Mouse (Mus musculus): ENCODE data around the gene Spaca3. TPM values are rescaled to one million over a fixed set of nuclear protein-coding genes. Genes with fewer than 3 reads are reported as not detected.

Gene Spaca3
- polyA plus RNA-seq, 1 experiment from 2014 or later: not detected

DNA sequence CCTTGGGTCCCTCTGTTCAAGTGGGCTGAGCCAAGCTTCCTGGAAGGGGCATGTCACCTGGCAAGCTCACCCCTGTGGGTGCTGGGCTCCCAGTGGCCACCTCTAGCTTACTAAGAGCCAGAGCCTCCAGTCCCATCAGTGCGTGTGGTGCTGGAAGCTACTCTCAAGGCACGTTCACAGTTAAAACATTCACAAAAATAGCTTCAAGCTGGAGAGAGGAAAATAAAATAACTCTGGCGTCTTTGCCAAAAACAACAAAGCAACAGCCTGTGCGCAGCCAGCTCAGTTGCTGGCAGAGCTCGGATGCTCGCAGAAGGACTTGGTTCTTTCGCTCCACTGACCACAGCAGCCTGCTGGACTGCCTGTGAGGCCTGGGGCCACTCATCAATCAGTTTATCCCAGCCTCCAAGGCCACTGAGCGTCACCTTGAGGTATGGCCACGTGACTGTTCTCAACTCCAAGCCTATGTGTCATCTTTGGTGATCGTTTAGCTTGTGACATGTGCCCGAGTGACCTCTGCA, 19.0 kb downstream of the Spaca3 start:
- Histone ChIP-seq H3K27ac (replicated peaks; ENCODE audit: low read depth, low read length) (peak overlapping the region; percentile 53), H3K4me2 (ENCODE audit: low read depth, low read length) (peak overlapping the region; percentile 11; the same call in 1 of the 2 replicates)
- peak; percentile 37; the same call in 1 of the 2 replicates for ATAC-seq (ENCODE audit: low read depth)

GRCm38 (mm10) chr11:80878026-80878425, 19.9 kb downstream of the Spaca3 start:
- ATAC-seq (ENCODE audit: low read depth) (no peak), DNase-seq (ENCODE audit: low spot score) (no peak)
- no peak overlapping the region for H3K4me3 ChIP-seq (ENCODE audit: low read depth, low read length)
- WGBS: 80% methylated on average over 2 of the region's 2 CpGs
- H3K27ac ChIP-seq (replicated peaks; ENCODE audit: low read depth, low read length): no peak overlapping the region
- H3K27me3 ChIP-seq (replicated peaks; ENCODE audit: control insufficient read depth, insufficient read depth, low read length): no peaks in the 10 kb centered on the region
- no peak overlapping the region for H3K4me2 ChIP-seq (ENCODE audit: low read depth, low read length)
- H3K9ac ChIP-seq (ENCODE audit: low read depth, low read length): no peak overlapping the region
- H3K36me3 ChIP-seq (ENCODE audit: control insufficient read depth, insufficient read depth, low read length): no peaks in the 10 kb centered on the region
- H3K9me3 ChIP-seq (ENCODE audit: control insufficient read depth, low read length): no peaks in the 10 kb centered on the region
- H3K4me1 ChIP-seq (ENCODE audit: control insufficient read depth, insufficient read depth, low read length): peaks cover 8% of the 10 kb centered on the region; the same call in 1 of the 2 replicates

More for the DNA sequence above, 19.0 kb downstream of the Spaca3 start:
- no peak overlapping the region for H3K9ac ChIP-seq (ENCODE audit: low read depth, low read length)
- H3K4me1 ChIP-seq (ENCODE audit: control insufficient read depth, insufficient read depth, low read length): peaks cover 8% of the 10 kb centered on the region; the same call in 1 of the 2 replicates
- WGBS: 35% methylated on average over 11 of the region's 11 CpGs
- no peaks in the 10 kb centered on the region for H3K27me3 ChIP-seq (replicated peaks; ENCODE audit: control insufficient read depth, insufficient read depth, low read length)
- no peak overlapping the region for H3K4me3 ChIP-seq (ENCODE audit: low read depth, low read length)
- DNase-seq (ENCODE audit: low spot score): peak; percentile 87
- H3K9me3 ChIP-seq (ENCODE audit: control insufficient read depth, low read length): no peaks in the 10 kb centered on the region
- H3K36me3 ChIP-seq (ENCODE audit: control insufficient read depth, insufficient read depth, low read length): no peaks in the 10 kb centered on the region

GRCm38 (mm10) chr11:80882229-80882810, 24.2 kb downstream of the Spaca3 start:
- Histone ChIP-seq H3K4me1 (ENCODE audit: control insufficient read depth, insufficient read depth, low read length) (peaks cover 3% of the 10 kb centered on the region; the same call in 1 of the 2 replicates), H3K4me3 (ENCODE audit: low read depth, low read length) (no peak overlapping the region), H3K9me3 (ENCODE audit: control insufficient read depth, low read length) (no peaks in the 10 kb centered on the region), H3K27me3 (replicated peaks; ENCODE audit: control insufficient read depth, insufficient read depth, low read length) (no peaks in the 10 kb centered on the region), H3K27ac (replicated peaks; ENCODE audit: low read depth, low read length) (no peak overlapping the region), H3K9ac (ENCODE audit: low read depth, low read length) (no peak overlapping the region), H3K4me2 (ENCODE audit: low read depth, low read length) (no peak overlapping the region), H3K36me3 (ENCODE audit: control insufficient read depth, insufficient read depth, low read length) (no peaks in the 10 kb centered on the region)
- ATAC-seq (ENCODE audit: low read depth): no peak
- 89% methylated on average over 7 of the region's 7 CpGs for WGBS
- DNase-seq (ENCODE audit: low spot score): no peak

GRCm38 (mm10) chr11:80884521-80885231, 26.5 kb downstream of the Spaca3 start:
- no peak overlapping the region for H3K27ac ChIP-seq (replicated peaks; ENCODE audit: low read depth, low read length)
- H3K4me3 ChIP-seq (ENCODE audit: low read depth, low read length): no peak overlapping the region
- no peaks in the 10 kb centered on the region for H3K36me3 ChIP-seq (ENCODE audit: control insufficient read depth, insufficient read depth, low read length)
- H3K27me3 ChIP-seq (replicated peaks; ENCODE audit: control insufficient read depth, insufficient read depth, low read length): no peaks in the 10 kb centered on the region; the same call in 1 of the 2 replicates
- no peaks in the 10 kb centered on the region for H3K9me3 ChIP-seq (ENCODE audit: control insufficient read depth, low read length)
- no peak overlapping the region for H3K4me2 ChIP-seq (ENCODE audit: low read depth, low read length)
- no peak for DNase-seq (ENCODE audit: low spot score)
- H3K4me1 ChIP-seq (ENCODE audit: control insufficient read depth, insufficient read depth, low read length): no peaks in the 10 kb centered on the region
- no peak for ATAC-seq (ENCODE audit: low read depth)
- no peak overlapping the region for H3K9ac ChIP-seq (ENCODE audit: low read depth, low read length)
- 63% methylated on average over 5 of the region's 6 CpGs for WGBS

DNA sequence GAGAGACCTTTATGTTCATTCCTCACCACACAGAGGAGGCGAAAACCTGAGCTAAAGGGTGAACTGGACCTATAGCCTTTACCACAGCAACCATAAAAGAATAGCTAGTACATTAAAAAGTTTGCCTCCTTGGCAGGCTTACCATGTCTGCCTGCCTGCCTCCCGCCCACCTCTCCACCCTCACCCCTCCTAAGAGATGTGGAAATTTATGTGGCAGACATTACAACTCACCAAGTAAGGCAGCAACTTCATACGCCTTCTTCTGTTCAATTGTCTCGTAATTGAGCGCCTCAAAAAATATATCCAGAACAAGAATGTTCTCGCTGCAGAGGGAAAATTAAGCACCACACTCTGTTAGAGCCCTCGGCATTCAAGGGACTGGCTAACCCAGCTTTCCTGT, 28.2 kb downstream of the Spaca3 start:
- H3K4me1 ChIP-seq (ENCODE audit: control insufficient read depth, insufficient read depth, low read length): no peaks in the 10 kb centered on the region
- no peak overlapping the region for H3K27ac ChIP-seq (replicated peaks; ENCODE audit: low read depth, low read length)
- H3K4me3 ChIP-seq (ENCODE audit: low read depth, low read length): no peak overlapping the region
- no peak for DNase-seq (ENCODE audit: low spot score)
- no peaks in the 10 kb centered on the region for H3K9me3 ChIP-seq (ENCODE audit: control insufficient read depth, low read length)
- no peaks in the 10 kb centered on the region for H3K36me3 ChIP-seq (ENCODE audit: control insufficient read depth, insufficient read depth, low read length)
- ATAC-seq (ENCODE audit: low read depth): no peak
- H3K9ac ChIP-seq (ENCODE audit: low read depth, low read length): no peak overlapping the region
- 74% methylated on average over 7 of the region's 7 CpGs for WGBS
- peaks cover 3% of the 10 kb centered on the region for H3K27me3 ChIP-seq (replicated peaks; ENCODE audit: control insufficient read depth, insufficient read depth, low read length)
- no peak overlapping the region for H3K4me2 ChIP-seq (ENCODE audit: low read depth, low read length)

DNA sequence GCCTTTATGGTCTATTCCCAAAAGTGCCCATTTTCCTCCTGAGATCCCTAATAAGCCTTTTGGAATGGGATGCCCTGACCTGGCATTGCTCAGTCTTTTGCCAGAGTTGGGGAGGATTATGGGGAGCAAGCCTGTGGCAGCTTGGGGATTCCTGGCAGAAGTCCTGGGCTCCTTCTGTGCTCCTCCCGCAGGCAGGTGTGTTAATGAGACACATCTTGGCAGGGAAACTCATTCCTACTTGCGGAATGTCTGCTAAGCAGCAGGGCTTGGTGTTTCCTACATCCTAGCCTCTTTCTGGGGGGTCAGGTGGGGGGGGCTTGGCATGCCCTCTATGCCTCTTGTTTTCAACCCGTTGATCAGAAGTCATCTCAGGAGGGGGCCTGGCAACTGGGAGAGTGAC, 28.9 kb downstream of the Spaca3 start:
- 59% methylated on average over 3 of the region's 3 CpGs for WGBS
- ATAC-seq (ENCODE audit: low read depth): no peak
- Histone ChIP-seq H3K27ac (replicated peaks; ENCODE audit: low read depth, low read length) (no peak overlapping the region), H3K4me1 (ENCODE audit: control insufficient read depth, insufficient read depth, low read length) (no peaks in the 10 kb centered on the region), H3K36me3 (ENCODE audit: control insufficient read depth, insufficient read depth, low read length) (no peaks in the 10 kb centered on the region), H3K9me3 (ENCODE audit: control insufficient read depth, low read length) (no peaks in the 10 kb centered on the region), H3K27me3 (replicated peaks; ENCODE audit: control insufficient read depth, insufficient read depth, low read length) (peaks cover 3% of the 10 kb centered on the region), H3K4me2 (ENCODE audit: low read depth, low read length) (no peak overlapping the region), H3K9ac (ENCODE audit: low read depth, low read length) (no peak overlapping the region), H3K4me3 (ENCODE audit: low read depth, low read length) (no peak overlapping the region)
- DNase-seq (ENCODE audit: low spot score): no peak

DNA sequence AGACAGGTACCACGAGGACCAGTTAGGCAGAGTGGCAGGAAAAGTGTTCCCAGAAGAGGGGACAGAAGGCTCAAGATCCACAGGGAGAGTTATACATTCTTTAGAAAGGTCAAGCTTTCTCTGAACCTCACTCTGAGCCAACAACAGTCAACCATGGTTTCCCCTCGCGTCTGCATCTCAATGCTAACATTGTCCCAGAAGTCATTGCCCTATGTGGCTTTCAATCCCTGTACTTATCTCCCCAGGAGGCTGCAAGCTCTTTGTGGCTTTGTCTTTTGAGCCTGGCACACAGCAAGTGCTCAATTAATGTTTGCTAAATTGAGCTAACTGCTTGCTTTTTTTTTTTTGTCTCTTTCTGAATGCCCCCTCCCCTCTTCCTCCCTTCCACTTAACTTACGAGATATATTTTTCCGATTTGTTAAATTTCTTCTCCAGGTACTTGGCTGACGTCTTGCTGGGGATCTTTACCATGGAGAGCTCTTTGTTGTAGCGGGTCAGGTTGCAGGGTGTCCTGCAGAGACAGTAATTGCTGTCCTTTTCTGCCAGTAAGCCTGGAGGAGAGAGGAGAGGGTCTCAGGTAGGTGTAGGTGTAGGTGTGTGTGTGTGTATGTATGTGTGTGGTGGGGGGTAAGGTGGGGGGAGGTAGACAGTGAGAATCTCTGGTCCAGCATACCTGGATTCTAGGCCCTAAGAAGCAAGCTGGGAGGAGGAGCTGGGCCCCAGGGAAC, 31.3 kb downstream of the Spaca3 start:
- H3K4me1 ChIP-seq (ENCODE audit: control insufficient read depth, insufficient read depth, low read length): no peaks in the 10 kb centered on the region
- 10% methylated on average over 7 of the region's 7 CpGs for WGBS
- ATAC-seq (ENCODE audit: low read depth) (no peak), DNase-seq (ENCODE audit: low spot score) (no peak)
- H3K4me3 ChIP-seq (ENCODE audit: low read depth, low read length): no peak overlapping the region
- no peak overlapping the region for H3K4me2 ChIP-seq (ENCODE audit: low read depth, low read length)
- H3K9me3 ChIP-seq (ENCODE audit: control insufficient read depth, low read length): no peaks in the 10 kb centered on the region
- no peak overlapping the region for H3K27ac ChIP-seq (replicated peaks; ENCODE audit: low read depth, low read length)
- H3K27me3 ChIP-seq (replicated peaks; ENCODE audit: control insufficient read depth, insufficient read depth, low read length): peaks cover 3% of the 10 kb centered on the region
- no peaks in the 10 kb centered on the region for H3K36me3 ChIP-seq (ENCODE audit: control insufficient read depth, insufficient read depth, low read length)
- no peak overlapping the region for H3K9ac ChIP-seq (ENCODE audit: low read depth, low read length)

DNA sequence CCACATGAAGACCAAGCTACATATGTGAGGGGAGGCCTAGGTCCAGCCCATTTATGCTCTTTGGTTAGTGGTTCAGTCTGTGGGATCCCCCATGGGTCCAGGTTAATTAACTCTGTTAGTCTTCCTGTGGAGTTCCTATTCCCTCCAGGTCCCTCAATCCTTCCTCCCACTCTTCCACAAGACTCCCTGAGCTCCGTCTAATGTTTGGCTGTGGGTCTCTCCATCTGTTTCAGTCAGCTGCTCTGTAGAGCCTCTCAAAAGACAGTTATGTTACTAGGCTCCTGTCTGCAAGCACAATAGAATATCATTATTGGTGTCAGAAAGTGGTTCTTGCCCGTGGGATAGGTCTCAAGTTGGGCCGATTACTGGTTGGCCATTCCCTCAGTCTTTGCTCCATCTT, 37.7 kb downstream of the Spaca3 start:
- WGBS: 87% methylated on average over 3 of the region's 3 CpGs

More for the DNA sequence above, 37.7 kb downstream of the Spaca3 start:
- no peak overlapping the region for H3K4me3 ChIP-seq (ENCODE audit: low read depth, low read length)
- ATAC-seq (ENCODE audit: low read depth): no peak
- H3K27me3 ChIP-seq (replicated peaks; ENCODE audit: control insufficient read depth, insufficient read depth, low read length): peaks cover 2% of the 10 kb centered on the region
- H3K4me2 ChIP-seq (ENCODE audit: low read depth, low read length): no peak overlapping the region
- H3K9ac ChIP-seq (ENCODE audit: low read depth, low read length): no peak overlapping the region
- no peaks in the 10 kb centered on the region for H3K4me1 ChIP-seq (ENCODE audit: control insufficient read depth, insufficient read depth, low read length)
- no peaks in the 10 kb centered on the region for H3K9me3 ChIP-seq (ENCODE audit: control insufficient read depth, low read length)
- no peak overlapping the region for H3K27ac ChIP-seq (replicated peaks; ENCODE audit: low read depth, low read length)
- no peak for DNase-seq (ENCODE audit: low spot score)
- H3K36me3 ChIP-seq (ENCODE audit: control insufficient read depth, insufficient read depth, low read length): no peaks in the 10 kb centered on the region
